Mouse (Mus musculus) lung, postnatal 0 days (tissue): ENCODE measurements around the gene Cyth3. TPM values are rescaled to one million over a fixed set of nuclear protein-coding genes. Genes with fewer than 3 reads are reported as not detected.

Experiments used
- ATAC-seq: fragments of 200-750 bp; cut with Nextera tagmentation; 2 replicates; pipeline ENCODE4 v1.8.0; 2017; ENCODE audit warnings: moderate library complexity
- DNase-seq: peaks from one replicate; pipeline ENCODE4 v3.0.0-alpha.2; 2016; ENCODE audit warnings: low spot score
- H3K27ac ChIP-seq: fragments of 300-500 bp; sonication (generic); 2 replicates; pipeline ENCODE4 v1.5.1; 2014; ENCODE audit warnings: antibody characterized with exemption, mild to moderate bottlenecking, low read length, mixed read lengths
- H3K27me3 ChIP-seq: fragments of 300-500 bp; sonication (generic); replicated peaks from 2 replicates; pipeline ENCODE4 v1.6.1; 2014; ENCODE audit warnings: low read length, mixed read lengths; ENCODE audit not compliant: insufficient read depth
- H3K36me3 ChIP-seq: fragments of 300-500 bp; sonication (generic); 2 replicates; pipeline ENCODE4 v1.6.1; 2014; ENCODE audit warnings: low read length, mixed read lengths; ENCODE audit not compliant: insufficient read depth
- H3K4me1 ChIP-seq: fragments of 300-500 bp; sonication (generic); 2 replicates; pipeline ENCODE4 v1.6.1; 2014; ENCODE audit warnings: antibody characterized with exemption, low read depth, low read length, mixed read lengths; ENCODE audit not compliant: insufficient read depth
- H3K4me2 ChIP-seq: fragments of 300-500 bp; sonication (generic); replicated peaks from 2 replicates; pipeline ENCODE4 v1.6.1; 2014; ENCODE audit warnings: low read depth, mild to moderate bottlenecking, low read length, moderate library complexity, mixed read lengths
- H3K4me3 ChIP-seq: fragments of 300-500 bp; sonication (generic); 2 replicates; pipeline ENCODE4 v1.5.1; 2014; ENCODE audit warnings: low read depth, low read length
- H3K9ac ChIP-seq: fragments of 300-500 bp; sonication (generic); replicated peaks from 2 replicates; pipeline ENCODE4 v1.6.1; 2014; ENCODE audit warnings: low read depth, mild to moderate bottlenecking
- H3K9me3 ChIP-seq: fragments of 300-500 bp; sonication (generic); 2 replicates; pipeline ENCODE4 v1.6.1; 2016; ENCODE audit warnings: low read length, mixed read lengths
- CTCF ChIP-seq: IDR thresholded peaks from 2 replicates; pipeline ENCODE4 v1.5.1; 2016; ENCODE audit warnings: antibody characterized with exemption, mild to moderate bottlenecking
- EP300 ChIP-seq: IDR thresholded peaks from 2 replicates; pipeline ENCODE4 v1.6.1; 2016; ENCODE audit warnings: antibody characterized with exemption, mild to moderate bottlenecking, control low read depth
- WGBS: fragments of 180-500 bp; shearing (Covaris S2); extraction: QIAGEN DNeasy Blood & Tissue Kit; methylation state at CpG from one replicate; pipeline ENCODE4 v1.1.7; 2014; 5-methylcytosine and 5-hydroxymethylcytosine counted together
- polyA plus RNA-seq: library from polyadenylated mRNA; unstranded; fragments of >200 nt; fragmentation: Nextera tagmentation; extraction: Ambion mirVana; gene quantifications from 2 replicates; pipeline ENCODE4 v1.2.1, GENCODE M21; 2015

Cyth3 gene
- polyA plus RNA-seq, 1 experiment from 2014 or later, result 96.6 TPM

GRCm38 (mm10) chr5:143731483-143732112, 109.4 kb downstream of the Cyth3 start:
- no peaks in the 10 kb centered on the region for H3K4me1 ChIP-seq
- H3K4me2 ChIP-seq, result peak overlapping the region; percentile 96
- WGBS, result 8% methylated on average over 32 of the region's 82 CpGs
- no peak for TF ChIP-seq EP300
- TF ChIP-seq CTCF, result no peak
- peak overlapping the region; percentile 89 for H3K27ac ChIP-seq
- H3K9me3 ChIP-seq, result no peaks in the 10 kb centered on the region
- H3K36me3 ChIP-seq, result 0 out of 2 replicates have a peak, but pooled peaks cover 7% of the 10 kb centered on the region
- H3K27me3 ChIP-seq, result no peaks in the 10 kb centered on the region
- H3K4me3 ChIP-seq, result peak overlapping the region; percentile 92
- ATAC-seq (peak; percentile 27), DNase-seq (peak; percentile 42)
- H3K9ac ChIP-seq, result peak overlapping the region; percentile 78

- H3K27me3 ChIP-seq, result no peaks in the 10 kb centered on the region
- peak within 1 kb of the TSS; percentile 78 for H3K9ac ChIP-seq
- H3K4me2 ChIP-seq, result peak within 1 kb of the TSS; percentile 96
- 0 out of 2 replicates have a peak, but pooled peaks cover under 1% of the 10 kb centered on the region for H3K36me3 ChIP-seq
- peak; percentile 97 for ATAC-seq
- no peaks in the 10 kb centered on the region for H3K4me1 ChIP-seq
- under 1% methylated on average over 56 of the region's 82 CpGs for WGBS
- DNase-seq, result peak; percentile 98
- H3K27ac ChIP-seq, result peak within 1 kb of the TSS; percentile 89
- peak; percentile 45 for TF ChIP-seq CTCF
- TF ChIP-seq EP300, result no peak
- H3K4me3 ChIP-seq, result peak within 1 kb of the TSS; percentile 92
- no peaks in the 10 kb centered on the region for H3K9me3 ChIP-seq
Observed at GRCm38 (mm10) chr5:143732180-143732891, 110.1 kb downstream of the Cyth3 start, which contains the start of gene Usp42. Gene Usp42 (minus strand): TSS chr5:143732280.

- Histone ChIP-seq H3K9me3 (no peaks in the 10 kb centered on the region), H3K27ac (no peak overlapping the region), H3K9ac (no peak overlapping the region), H3K4me3 (no peak overlapping the region), H3K4me2 (no peak overlapping the region), H3K36me3 (no peaks in the 10 kb centered on the region), H3K27me3 (no peaks in the 10 kb centered on the region), H3K4me1 (no peaks in the 10 kb centered on the region)
- no peak for ATAC-seq
- no peak for TF ChIP-seq EP300
- TF ChIP-seq CTCF, result no peak
- DNase-seq, result no peak
- 43% methylated on average over 2 of the region's 2 CpGs for WGBS
Observed at GRCm38 (mm10) chr5:143749630-143750208, 127.5 kb downstream of the Cyth3 start.

- H3K4me3 ChIP-seq, result no peak overlapping the region
- no peaks in the 10 kb centered on the region for H3K36me3 ChIP-seq
- ATAC-seq (no peak), DNase-seq (no peak)
- no peak for TF ChIP-seq EP300
- no peak for TF ChIP-seq CTCF
- H3K27me3 ChIP-seq, result no peaks in the 10 kb centered on the region
- H3K4me2 ChIP-seq, result no peak overlapping the region
- 92% methylated on average over 9 of the region's 9 CpGs for WGBS
- no peaks in the 10 kb centered on the region for H3K9me3 ChIP-seq
- H3K27ac ChIP-seq, result no peak overlapping the region
- no peaks in the 10 kb centered on the region for H3K4me1 ChIP-seq
- H3K9ac ChIP-seq, result no peak overlapping the region
Observed at GRCm38 (mm10) chr5:143755529-143756141, 133.4 kb downstream of the Cyth3 start.

- TF ChIP-seq EP300 (0 out of 2 replicates have a peak, but pooled peaks have one; percentile 43), CTCF (no peak)
- Histone ChIP-seq H3K27ac (no peak overlapping the region), H3K9me3 (no peaks in the 10 kb centered on the region), H3K4me1 (no peaks in the 10 kb centered on the region), H3K9ac (peak overlapping the region; percentile 34; the same call in 1 of the 2 replicates), H3K27me3 (no peaks in the 10 kb centered on the region), H3K4me3 (peak overlapping the region; percentile 39), H3K36me3 (no peaks in the 10 kb centered on the region), H3K4me2 (peak overlapping the region; percentile 66)
- ATAC-seq (peak; percentile 99), DNase-seq (peak; percentile 94)
- WGBS, result 31% methylated on average over 28 of the region's 28 CpGs
Observed at GRCm38 (mm10) chr5:143757755-143758443, 135.7 kb downstream of the Cyth3 start.
